Mouse (Mus musculus): ENCODE measurements around the gene Htatip2. TPM values are rescaled to one million over a fixed set of nuclear protein-coding genes. Genes with fewer than 3 reads are reported as not detected.

Gene Htatip2
- polyA plus RNA-seq, 1 experiment, result 12.8 TPM

DNA sequence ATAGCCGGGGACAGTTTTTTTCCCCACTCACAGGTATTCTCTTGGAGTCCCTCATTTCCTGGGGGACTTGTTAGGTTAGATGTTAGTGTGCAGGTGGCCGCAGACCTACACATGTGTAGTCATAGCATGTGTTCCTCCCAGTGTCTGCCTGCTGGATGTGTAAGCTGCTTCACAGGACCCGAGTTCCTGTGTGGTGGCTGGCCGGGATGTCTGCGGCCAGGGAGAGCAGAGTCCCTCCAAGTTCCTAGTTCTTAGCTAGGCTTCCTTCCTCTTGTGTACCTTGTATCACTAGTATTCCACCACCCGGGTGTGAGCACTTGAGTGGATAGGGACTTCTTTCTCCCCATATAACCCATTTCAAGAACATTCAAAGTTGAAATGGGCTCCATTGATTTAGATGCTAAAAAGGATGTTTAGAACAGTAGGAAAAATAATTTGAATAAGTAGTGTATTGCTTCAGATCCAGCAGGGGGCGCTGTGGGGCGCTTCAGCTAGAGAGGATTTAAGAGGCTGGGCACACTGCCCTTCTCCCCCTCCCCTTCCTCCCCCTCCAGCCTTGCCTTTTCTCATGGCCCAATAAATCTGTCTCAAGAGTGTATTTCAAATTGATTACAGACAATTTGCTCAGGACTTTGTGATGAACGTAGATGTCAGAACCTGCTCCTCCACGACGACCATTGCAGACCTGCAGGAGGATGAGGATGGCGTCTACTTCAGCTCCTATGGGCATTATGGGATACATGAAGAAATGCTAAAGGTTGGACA is 27.9 kb downstream of the Htatip2 start:
- no peak for DNase-seq (ENCODE audit: low read depth)

DNA sequence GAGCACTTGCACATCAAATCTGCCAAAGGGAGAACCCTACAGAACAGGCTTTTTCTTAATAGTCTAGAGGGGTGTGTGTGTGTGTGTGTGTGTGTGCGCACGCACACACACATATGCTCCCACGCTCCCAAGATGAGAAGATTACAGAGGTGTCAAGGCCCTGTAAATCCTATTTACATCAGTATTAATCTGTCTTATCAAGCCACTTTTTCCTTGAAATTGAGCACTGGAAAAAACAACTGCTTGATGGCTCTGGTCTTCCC is 28.4 kb downstream of the Htatip2 start:
- no peak for DNase-seq (ENCODE audit: low read depth)

DNA sequence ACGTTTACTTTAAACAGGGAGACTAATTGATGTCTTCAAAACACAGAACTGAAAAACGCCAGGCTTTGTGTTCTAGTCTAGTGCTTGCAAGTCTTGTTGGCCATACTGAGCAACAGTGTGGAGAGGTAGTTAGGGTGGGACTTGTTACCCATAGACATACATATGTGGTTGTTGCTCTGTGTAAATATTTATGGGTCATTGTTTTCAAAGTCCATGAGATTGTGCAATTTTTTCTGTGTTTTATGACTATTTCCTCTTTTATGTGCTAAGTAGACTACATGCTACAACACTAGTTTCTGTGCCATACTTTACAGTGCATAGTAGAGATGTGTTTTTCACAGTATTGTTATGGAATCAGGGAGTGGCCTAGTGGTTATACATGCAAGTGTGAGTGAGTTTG is 35.4 kb downstream of the Htatip2 start:
- DNase-seq (ENCODE audit: low read depth), result no peak

DNA sequence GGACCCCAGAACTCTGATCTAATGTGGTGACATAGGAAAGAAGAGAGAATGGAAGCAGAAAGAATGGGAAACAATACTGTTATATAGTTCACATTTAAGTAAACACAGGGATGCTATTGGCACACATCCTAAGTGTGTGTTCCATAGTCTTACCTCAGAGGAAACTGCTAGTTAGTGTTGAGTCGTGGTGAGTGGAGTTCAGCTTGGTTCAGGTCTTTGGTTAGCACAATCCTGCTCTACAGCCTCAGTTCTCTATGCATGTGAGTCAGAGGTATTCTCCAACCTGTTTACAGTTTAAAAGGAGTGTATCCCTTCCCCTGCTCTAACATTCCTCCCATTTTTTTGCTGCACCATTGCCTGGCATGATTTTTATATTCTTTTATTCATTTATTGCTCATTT is 38.3 kb downstream of the Htatip2 start:
- DNase-seq (ENCODE audit: low read depth), result no peak

DNA sequence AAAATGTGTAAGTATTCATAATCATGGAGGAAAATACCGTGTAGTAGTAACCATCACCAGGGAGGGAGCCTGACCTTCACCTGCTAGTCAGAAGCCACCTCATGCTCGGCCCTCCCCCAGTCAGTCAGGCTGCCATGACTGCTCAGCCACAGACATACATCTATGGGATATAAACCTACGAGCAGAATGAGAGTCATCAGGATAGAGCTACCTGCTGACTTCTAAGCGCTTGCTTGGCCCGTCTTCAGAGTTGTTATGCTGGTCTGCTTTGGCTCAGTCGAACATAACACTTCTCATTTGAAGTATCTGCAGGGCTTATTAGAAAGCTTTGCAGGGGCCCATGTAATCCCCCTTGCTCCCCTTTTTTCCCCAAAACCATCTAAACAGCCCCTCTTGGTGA is 44.6 kb downstream of the Htatip2 start:
- DNase-seq (ENCODE audit: low read depth), result no peak

DNA sequence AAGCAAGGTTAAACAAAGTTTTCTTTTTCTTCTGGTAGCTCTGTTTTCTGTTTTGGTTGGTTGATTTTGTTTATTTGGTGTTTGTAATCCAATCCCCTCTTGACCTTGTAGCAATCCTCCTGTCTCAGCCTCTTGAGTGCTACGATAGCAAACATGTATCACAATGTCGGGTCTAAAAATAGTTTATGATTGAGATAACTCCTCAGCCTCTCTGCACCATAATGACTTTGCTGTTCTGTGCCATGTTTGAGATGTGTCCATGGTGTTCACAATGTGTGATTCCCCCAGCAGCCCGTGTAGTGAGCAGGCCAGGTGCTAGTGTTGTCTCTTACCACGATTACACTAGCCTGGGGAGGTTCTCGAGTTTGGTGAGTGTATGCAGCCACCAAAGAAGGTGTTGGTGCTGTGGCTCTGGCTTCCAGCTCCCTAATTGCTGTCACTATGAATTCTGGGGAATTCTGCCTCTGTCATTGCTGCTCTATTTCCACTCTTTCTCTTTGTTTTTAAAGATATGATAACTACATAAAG is 45.8 kb downstream of the Htatip2 start:
- DNase-seq (ENCODE audit: low read depth), result no peak

DNA sequence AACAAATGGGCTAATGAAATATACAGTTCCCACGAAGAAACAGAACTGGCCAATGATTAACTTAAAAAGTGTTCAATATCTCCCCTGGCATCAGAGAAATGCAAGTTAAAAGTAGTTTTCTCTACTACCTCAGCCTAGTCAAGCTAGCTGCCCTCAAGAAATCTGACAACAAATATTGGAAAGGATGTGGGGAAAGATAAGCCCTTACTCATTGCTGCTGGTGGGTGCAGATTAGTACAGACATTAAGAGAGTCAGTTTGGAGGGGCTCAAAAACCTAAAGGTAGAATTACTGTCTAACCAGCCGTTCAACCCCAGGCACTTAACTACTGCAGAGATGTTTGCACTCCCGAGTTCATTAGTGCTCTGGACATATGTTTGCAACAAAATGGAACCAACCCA is 46.7 kb downstream of the Htatip2 start:
- DNase-seq (ENCODE audit: low read depth), result no peak

DNA sequence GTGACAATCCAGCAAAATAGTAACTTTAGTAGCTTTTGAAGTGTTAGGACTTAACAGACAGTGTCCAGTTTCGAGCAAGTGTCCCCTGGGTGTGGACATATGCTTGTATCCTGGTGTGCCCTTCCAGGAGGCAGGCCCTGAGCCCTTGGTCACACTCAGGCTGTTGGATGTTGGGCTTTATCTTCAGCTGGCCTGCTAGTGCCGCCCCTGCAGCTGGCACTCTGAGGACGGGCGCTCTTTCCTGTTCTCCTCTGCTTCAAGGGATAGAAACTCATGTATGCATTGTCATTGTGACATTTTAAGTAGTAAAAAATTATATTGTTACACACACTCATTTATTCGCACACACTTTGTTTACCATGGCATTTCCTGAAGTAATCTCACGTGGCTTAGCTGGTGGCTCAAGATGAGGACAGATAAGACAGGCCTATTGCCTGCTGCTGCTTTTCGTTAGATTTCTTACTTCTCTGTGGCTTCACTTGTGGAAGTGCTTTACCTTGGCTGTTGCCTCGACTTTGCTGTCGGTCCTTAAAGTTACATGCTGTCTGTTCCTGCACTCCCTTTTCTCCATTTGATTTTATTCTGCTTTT is 48.3 kb downstream of the Htatip2 start:
- no peak for DNase-seq (ENCODE audit: low read depth)

DNA sequence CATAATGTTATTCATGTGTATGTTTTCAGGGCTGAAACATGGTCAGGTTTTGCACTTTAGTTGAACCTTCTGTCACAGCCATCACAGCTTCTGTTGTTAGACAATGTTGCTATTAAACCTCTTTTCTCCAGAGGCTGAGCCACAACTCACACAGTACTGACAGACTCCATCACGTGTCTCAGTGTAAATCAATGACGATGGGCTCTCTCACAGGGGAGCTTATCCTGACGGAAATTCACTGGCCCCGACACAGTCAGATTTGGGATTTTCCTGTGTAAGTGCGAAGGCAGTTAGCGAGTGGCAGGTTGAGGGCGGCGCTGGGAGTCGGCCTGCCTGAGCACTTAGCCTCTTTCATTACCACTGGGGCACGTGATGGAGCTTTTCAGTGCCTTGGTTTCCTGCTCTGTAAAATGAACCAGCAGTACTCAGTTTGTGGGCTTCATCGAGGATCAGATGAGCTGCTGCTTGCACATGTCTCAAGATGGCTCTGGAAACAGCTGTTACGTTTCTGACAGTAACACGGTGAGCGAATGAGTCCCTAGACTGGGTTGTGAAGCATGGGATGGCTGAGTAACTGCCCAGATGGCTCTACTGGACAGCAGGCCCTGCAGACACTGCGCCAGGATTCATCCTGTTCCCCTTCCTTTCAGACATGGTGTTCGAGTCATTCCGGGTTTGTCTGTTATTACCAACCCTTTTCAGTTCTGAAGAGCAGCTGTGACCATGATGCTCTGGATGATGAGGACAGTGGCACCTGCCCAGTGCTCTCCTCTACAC is 49.1 kb downstream of the Htatip2 start:
- DNase-seq (ENCODE audit: low read depth), result no peak

DNA sequence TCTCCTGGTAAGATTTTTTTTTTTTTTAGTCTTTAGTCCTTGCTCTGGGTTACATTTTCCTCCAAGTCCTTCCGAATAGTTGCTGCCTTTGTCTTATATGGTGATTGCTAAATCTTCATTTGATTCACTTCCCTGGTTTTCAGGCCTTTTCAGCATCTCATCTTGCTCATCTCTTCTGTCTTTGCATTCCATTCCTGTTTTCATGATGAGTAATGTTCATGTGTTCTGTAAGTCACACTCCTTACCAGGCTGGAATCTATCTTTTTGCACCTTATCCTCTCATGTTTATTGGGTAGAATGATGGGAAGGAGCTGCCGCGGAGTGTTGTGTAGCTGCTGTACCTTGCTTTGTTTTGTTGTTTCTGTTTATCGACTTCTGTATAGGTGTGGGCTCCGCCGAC is 50.2 kb downstream of the Htatip2 start:
- no peak for DNase-seq (ENCODE audit: low read depth)

DNA sequence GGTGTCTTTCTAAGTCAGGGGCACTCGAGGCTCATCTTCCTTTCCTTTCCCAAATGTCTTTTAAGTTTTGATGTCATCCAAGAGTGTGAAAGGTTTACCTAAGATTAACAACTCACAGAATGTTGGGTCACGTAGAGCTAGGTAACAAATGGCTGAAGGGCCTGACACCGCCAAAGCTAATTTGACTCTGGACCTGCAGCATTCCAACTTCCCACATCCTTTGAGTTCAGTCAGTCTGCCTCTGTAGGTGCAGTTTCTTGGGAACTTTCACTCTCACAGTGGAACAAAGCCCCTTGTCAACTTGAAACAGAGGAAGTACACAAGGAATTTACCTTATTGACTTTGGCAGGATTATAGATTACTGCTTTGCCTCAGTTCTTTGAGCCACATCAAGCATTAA is 50.6 kb downstream of the Htatip2 start:
- no peak for DNase-seq (ENCODE audit: low read depth)

DNA sequence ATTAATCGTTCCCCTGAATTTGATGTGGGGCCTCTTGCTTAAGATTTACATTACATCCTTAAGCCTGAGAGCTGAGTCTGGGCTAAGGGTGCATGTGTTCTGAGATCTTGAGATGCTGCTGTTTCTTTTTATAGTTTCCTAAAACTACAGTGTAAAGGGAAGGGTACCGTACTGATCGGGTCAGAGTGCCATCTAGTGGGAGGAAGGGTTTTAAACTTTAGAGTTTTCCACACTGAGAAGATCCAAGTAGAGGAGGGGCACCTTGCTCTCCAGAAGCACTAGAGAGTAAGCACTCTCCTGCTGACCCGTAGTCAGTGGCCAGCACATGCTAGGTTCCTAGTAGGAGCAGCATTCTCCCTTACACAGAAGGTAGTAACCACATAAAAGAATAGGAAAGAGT is 52.4 kb downstream of the Htatip2 start:
- DNase-seq (ENCODE audit: low read depth), result no peak

DNA sequence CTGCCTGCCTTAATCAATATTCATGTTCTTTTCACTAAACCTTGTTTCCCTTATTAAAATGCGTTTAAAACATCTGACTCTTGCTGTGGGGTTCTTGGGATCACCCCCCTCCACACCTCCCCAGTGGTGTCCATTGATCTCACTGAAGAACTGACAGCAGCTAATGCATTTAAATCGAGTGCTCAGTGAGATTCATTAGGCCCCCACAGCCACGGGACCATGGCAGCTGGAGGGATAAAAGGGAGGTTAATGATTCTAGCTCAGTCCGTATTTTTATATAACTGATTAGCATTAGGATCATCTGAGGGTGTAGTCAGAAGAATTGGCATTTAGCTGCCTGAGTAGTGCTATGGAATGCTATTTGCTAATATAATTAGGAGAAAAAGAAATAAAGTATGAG is 60.5 kb downstream of the Htatip2 start:
- no peak for DNase-seq (ENCODE audit: low read depth)

DNA sequence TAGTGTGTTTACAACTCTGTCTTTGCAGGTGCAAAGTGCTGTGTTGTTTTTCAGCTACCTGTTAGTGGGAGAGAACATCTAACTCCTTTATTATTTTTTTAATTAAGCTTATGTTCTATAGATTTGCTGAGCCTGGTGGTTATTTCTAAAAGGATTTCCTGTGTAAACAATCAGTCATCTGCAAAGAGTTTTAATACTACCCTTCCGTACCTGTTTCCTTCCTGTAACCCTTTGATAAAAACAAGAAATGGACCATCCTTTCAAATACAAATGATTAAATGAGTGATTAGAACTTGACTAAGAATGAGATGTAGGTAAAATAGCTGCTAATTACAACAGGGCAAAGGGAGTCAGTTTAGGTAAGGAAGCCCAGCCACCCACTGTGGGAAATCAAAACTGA is 62.5 kb downstream of the Htatip2 start:
- no peak for DNase-seq (ENCODE audit: low read depth)

DNA sequence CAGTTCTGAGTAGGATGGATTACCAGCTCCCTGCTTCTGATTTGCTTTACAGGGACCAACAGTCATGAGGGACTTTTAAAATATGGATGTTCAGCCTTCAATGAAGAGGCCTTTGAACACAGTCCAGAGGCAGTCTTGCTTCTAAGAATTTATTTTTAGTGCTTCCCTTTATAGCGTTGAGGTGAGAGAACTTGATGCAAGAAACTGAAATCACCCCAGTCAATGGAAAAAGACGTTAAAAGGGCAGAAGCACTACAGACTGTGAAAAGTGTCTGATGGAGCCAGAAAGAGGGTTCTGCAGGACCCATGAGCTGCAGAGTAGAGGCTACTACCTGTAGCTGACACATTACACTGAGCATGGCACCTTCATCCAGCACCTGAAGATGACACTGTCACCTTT is 63.1 kb downstream of the Htatip2 start:
- no peak for DNase-seq (ENCODE audit: low read depth)

Other genes starting within 250 kb of the Htatip2 start
- not detected in 2 replicates for gene Dbx1, start 122.3 kb upstream of the Htatip2 start, polyA plus RNA-seq (2012; rRNA removed)
- 9.1 and 10.6 TPM in 2 replicates for gene Prmt3, start 19.2 kb downstream of the Htatip2 start, polyA plus RNA-seq (2012; rRNA removed)
- gene Slc6a5, start 151.0 kb downstream of the Htatip2 start, polyA plus RNA-seq (2012; rRNA removed), result 0.04 and 0.09 TPM in 2 replicates
- gene Nell1, start 215.7 kb downstream of the Htatip2 start, polyA plus RNA-seq (2012; rRNA removed), result 0.23 and 0.26 TPM in 2 replicates

All from gonadal fat pad, adult 2 months (tissue).